ENCODE assay signal across 8 mouse cellular contexts in the genomic region with DNA sequence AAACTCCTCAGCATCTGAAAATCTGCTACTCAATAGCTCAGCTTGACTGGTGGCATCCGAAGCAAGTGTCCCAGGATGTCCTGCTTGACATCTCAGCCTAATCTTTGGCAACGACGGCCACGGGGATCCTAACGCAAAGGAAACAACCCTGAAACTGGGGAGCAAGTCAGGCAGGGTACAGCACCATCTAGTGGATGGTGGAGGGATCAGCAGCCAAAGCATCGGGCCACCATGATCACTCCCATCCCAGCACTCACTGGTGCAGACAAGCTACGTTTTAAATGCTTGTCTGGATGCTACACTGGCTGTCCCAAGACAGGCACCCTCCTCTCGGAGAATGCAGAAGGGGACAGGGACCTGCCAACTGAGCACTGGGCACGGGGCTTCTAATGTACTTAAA. TPM values are rescaled to one million over a fixed set of nuclear protein-coding genes. Genes with fewer than 3 reads are reported as not detected.
DNase-seq lines count a peak whose midpoint lies in the region.

A gene (minus strand): TSS at position 156 of the 400 bp plus-strand sequence.

- peak; percentile 47 for DNase-seq in gastrocnemius, adult 18-20 months (ENCODE audit: low spot score)
- no peak for DNase-seq in gastrocnemius, postnatal 25 days
- DNase-seq in CD4-positive, CD25-positive, alpha-beta regulatory T cell, adult 2 months (ENCODE audit: low read depth, low spot score): peak; percentile 87
- peak; percentile 78 for DNase-seq in c-Kit-negative CD71-positive TER-119-positive erythroid progenitor cells, embryonic 14.5 days (ENCODE audit: low read depth, low spot score)
- DNase-seq in forelimb bud, embryonic 11.5 days (ENCODE audit: low read depth, low spot score): peak; percentile 61
- DNase-seq in layer of hippocampus, adult 9-10 months (ENCODE audit: low spot score): peak; percentile 59
- peak; percentile 64 for DNase-seq in lung, postnatal 14 days
- peak; percentile 74 for DNase-seq in spleen, adult 12 weeks (ENCODE audit: low spot score)

RNA-seq across cellular contexts. Expression of the gene that starts here (rescaled TPM):
- under 1 TPM; 0.07 to 0.73 TPM for total RNA-seq in gastrocnemius, adult 18-20 months (2021)
- under 1 TPM in 1 of 2 experiments, not detected in 1; 0.21 TPM for total RNA-seq in gastrocnemius, postnatal 25 days (2021)

Comparison
In these comparisons a context has a peak if more than half of its experiments do, and no peak if none do; other contexts are left out.
1. Peak in DNase-seq in gastrocnemius, adult 18-20 months; RNA of the gene not detected or under 1 TPM.